Mouse (Mus musculus): ENCODE data around the gene Crebbp. TPM values are rescaled to one million over a fixed set of nuclear protein-coding genes. Genes with fewer than 3 reads are reported as not detected.

The Crebbp gene
- polyA plus RNA-seq, 1 experiment from 2014 or later = 28.6 TPM

GRCm38 (mm10) chr16:4074297-4074696, 139.5 kb downstream of the Crebbp start:
- no peak for DNase-seq (ENCODE audit: extremely low spot score, low spot score)
- Histone ChIP-seq H3K27ac (no peak overlapping the region), H3K36me3 (replicated peaks) (peaks cover 13% of the 10 kb centered on the region; the same call in 1 of the 2 replicates), H3K4me1 (peaks cover 17% of the 10 kb centered on the region), H3K9me3 (no peaks in the 10 kb centered on the region), H3K4me3 (no peak overlapping the region), H3K27me3 (ENCODE audit: poor library complexity, severe bottlenecking) (no peaks in the 10 kb centered on the region)
- WGBS = 76% methylated on average over 6 of the region's 6 CpGs

GRCm38 (mm10) chr16:4068588-4068987, 145.2 kb downstream of the Crebbp start:
- Histone ChIP-seq H3K36me3 (replicated peaks) (peaks cover 61% of the 10 kb centered on the region), H3K9me3 (no peaks in the 10 kb centered on the region), H3K27me3 (ENCODE audit: poor library complexity, severe bottlenecking) (no peaks in the 10 kb centered on the region), H3K4me3 (no peak overlapping the region), H3K27ac (no peak overlapping the region), H3K4me1 (no peaks in the 10 kb centered on the region)
- 65% methylated on average over 8 of the region's 8 CpGs for WGBS
- DNase-seq (ENCODE audit: extremely low spot score, low spot score) = peak; percentile 25

- no peak overlapping the region for H3K4me3 ChIP-seq
- H3K9me3 ChIP-seq = no peaks in the 10 kb centered on the region
- WGBS = 96% methylated on average over 4 of the region's 4 CpGs
- no peak overlapping the region for H3K27ac ChIP-seq
- H3K27me3 ChIP-seq (ENCODE audit: poor library complexity, severe bottlenecking) = no peaks in the 10 kb centered on the region
- H3K4me1 ChIP-seq = no peaks in the 10 kb centered on the region
- DNase-seq (ENCODE audit: extremely low spot score, low spot score) = no peak
- peaks cover 88% of the 10 kb centered on the region for H3K36me3 ChIP-seq (replicated peaks)
These were observed 148.9 kb downstream of the Crebbp start for GRCm38 (mm10) chr16:4064945-4065344.

- DNase-seq (ENCODE audit: extremely low spot score, low spot score) = no peak
- 90% methylated on average over 3 of the region's 3 CpGs for WGBS
- Histone ChIP-seq H3K9me3 (no peaks in the 10 kb centered on the region), H3K4me3 (no peak overlapping the region), H3K4me1 (no peaks in the 10 kb centered on the region), H3K27me3 (ENCODE audit: poor library complexity, severe bottlenecking) (no peaks in the 10 kb centered on the region), H3K36me3 (replicated peaks) (peaks cover 94% of the 10 kb centered on the region), H3K27ac (no peak overlapping the region)
These were observed 160.0 kb downstream of the Crebbp start for GRCm38 (mm10) chr16:4053811-4054210.

- Histone ChIP-seq H3K9me3 (no peaks in the 10 kb centered on the region), H3K4me3 (no peak overlapping the region), H3K27me3 (ENCODE audit: poor library complexity, severe bottlenecking) (no peaks in the 10 kb centered on the region), H3K27ac (no peak overlapping the region), H3K36me3 (replicated peaks) (peaks cover 94% of the 10 kb centered on the region), H3K4me1 (no peaks in the 10 kb centered on the region)
- WGBS = 94% methylated on average over 4 of the region's 4 CpGs
- DNase-seq (ENCODE audit: extremely low spot score, low spot score) = no peak
These were observed 161.2 kb downstream of the Crebbp start for GRCm38 (mm10) chr16:4052601-4053000.

GRCm38 (mm10) chr16:4045524-4045923, 168.3 kb downstream of the Crebbp start:
- Histone ChIP-seq H3K4me3 (no peak overlapping the region), H3K4me1 (no peaks in the 10 kb centered on the region), H3K27me3 (ENCODE audit: poor library complexity, severe bottlenecking) (no peaks in the 10 kb centered on the region), H3K9me3 (no peaks in the 10 kb centered on the region), H3K36me3 (replicated peaks) (peaks cover 98% of the 10 kb centered on the region), H3K27ac (no peak overlapping the region)
- WGBS = 92% methylated on average over 4 of the region's 4 CpGs
- no peak for DNase-seq (ENCODE audit: extremely low spot score, low spot score)

GRCm38 (mm10) chr16:4044093-4044492, 169.7 kb downstream of the Crebbp start:
- WGBS = 92% methylated on average over 2 of the region's 2 CpGs

GRCm38 (mm10) chr16:4041646-4042045, 172.2 kb downstream of the Crebbp start:
- Histone ChIP-seq H3K4me1 (no peaks in the 10 kb centered on the region), H3K27ac (no peak overlapping the region), H3K27me3 (ENCODE audit: poor library complexity, severe bottlenecking) (no peaks in the 10 kb centered on the region), H3K4me3 (no peak overlapping the region), H3K36me3 (replicated peaks) (peaks cover 98% of the 10 kb centered on the region), H3K9me3 (no peaks in the 10 kb centered on the region)
- DNase-seq (ENCODE audit: extremely low spot score, low spot score) = no peak
- WGBS = 94% methylated on average over 4 of the region's 4 CpGs

More at GRCm38 (mm10) chr16:4044093-4044492, 169.7 kb downstream of the Crebbp start:
- Histone ChIP-seq H3K4me3 (no peak overlapping the region), H3K4me1 (no peaks in the 10 kb centered on the region), H3K27me3 (ENCODE audit: poor library complexity, severe bottlenecking) (no peaks in the 10 kb centered on the region), H3K36me3 (replicated peaks) (peaks cover 98% of the 10 kb centered on the region), H3K27ac (no peak overlapping the region), H3K9me3 (no peaks in the 10 kb centered on the region)
- DNase-seq (ENCODE audit: extremely low spot score, low spot score) = no peak

- Histone ChIP-seq H3K27me3 (ENCODE audit: poor library complexity, severe bottlenecking) (no peaks in the 10 kb centered on the region), H3K4me1 (no peaks in the 10 kb centered on the region), H3K36me3 (replicated peaks) (peaks cover 89% of the 10 kb centered on the region), H3K27ac (no peak overlapping the region), H3K4me3 (no peak overlapping the region), H3K9me3 (no peaks in the 10 kb centered on the region)
- no peak for DNase-seq (ENCODE audit: extremely low spot score, low spot score)
- 92% methylated on average over 5 of the region's 5 CpGs for WGBS
These were observed 173.6 kb downstream of the Crebbp start for GRCm38 (mm10) chr16:4040206-4040605.

- Histone ChIP-seq H3K27ac (no peak overlapping the region), H3K4me3 (no peak overlapping the region), H3K36me3 (replicated peaks) (peaks cover 69% of the 10 kb centered on the region), H3K9me3 (no peaks in the 10 kb centered on the region), H3K4me1 (no peaks in the 10 kb centered on the region), H3K27me3 (ENCODE audit: poor library complexity, severe bottlenecking) (no peaks in the 10 kb centered on the region)
- no peak for DNase-seq (ENCODE audit: extremely low spot score, low spot score)
- WGBS = 93% methylated on average over 7 of the region's 7 CpGs
These were observed 176.1 kb downstream of the Crebbp start for GRCm38 (mm10) chr16:4037690-4038089.

- no peaks in the 10 kb centered on the region for H3K9me3 ChIP-seq
- 91% methylated on average over 5 of the region's 5 CpGs for WGBS
- peaks cover 60% of the 10 kb centered on the region for H3K36me3 ChIP-seq (replicated peaks)
- H3K4me1 ChIP-seq = no peaks in the 10 kb centered on the region
- no peak within 1 kb of the TSS for H3K4me3 ChIP-seq
- H3K27me3 ChIP-seq (ENCODE audit: poor library complexity, severe bottlenecking) = no peaks in the 10 kb centered on the region
- DNase-seq (ENCODE audit: extremely low spot score, low spot score) = no peak
- no peak within 1 kb of the TSS for H3K27ac ChIP-seq
These were observed 177.0 kb downstream of the Crebbp start, which contains the start of gene Dnase1 for GRCm38 (mm10) chr16:4036807-4037206. Gene Dnase1, plus strand, starts transcription at chr16:4036942.

GRCm38 (mm10) chr16:4035575-4035974, 178.2 kb downstream of the Crebbp start:
- Histone ChIP-seq H3K27me3 (ENCODE audit: poor library complexity, severe bottlenecking) (no peaks in the 10 kb centered on the region), H3K36me3 (replicated peaks) (peaks cover 48% of the 10 kb centered on the region), H3K4me1 (0 out of 2 replicates have a peak, but pooled peaks cover 3% of the 10 kb centered on the region), H3K27ac (no peak overlapping the region), H3K4me3 (no peak overlapping the region), H3K9me3 (no peaks in the 10 kb centered on the region)
- no peak for DNase-seq (ENCODE audit: extremely low spot score, low spot score)
- WGBS = 93% methylated on average over 2 of the region's 2 CpGs

GRCm38 (mm10) chr16:4034476-4034875, 179.3 kb downstream of the Crebbp start:
- Histone ChIP-seq H3K27ac (no peak overlapping the region), H3K27me3 (ENCODE audit: poor library complexity, severe bottlenecking) (no peaks in the 10 kb centered on the region), H3K36me3 (replicated peaks) (peaks cover 37% of the 10 kb centered on the region), H3K9me3 (no peaks in the 10 kb centered on the region), H3K4me1 (0 out of 2 replicates have a peak, but pooled peaks cover 3% of the 10 kb centered on the region), H3K4me3 (no peak overlapping the region)
- no peak for DNase-seq (ENCODE audit: extremely low spot score, low spot score)
- WGBS = 89% methylated on average over 3 of the region's 3 CpGs

GRCm38 (mm10) chr16:4033971-4034370, 179.8 kb downstream of the Crebbp start:
- DNase-seq (ENCODE audit: extremely low spot score, low spot score) = no peak
- Histone ChIP-seq H3K36me3 (replicated peaks) (peaks cover 32% of the 10 kb centered on the region), H3K9me3 (no peaks in the 10 kb centered on the region), H3K27ac (no peak overlapping the region), H3K27me3 (ENCODE audit: poor library complexity, severe bottlenecking) (no peaks in the 10 kb centered on the region), H3K4me1 (0 out of 2 replicates have a peak, but pooled peaks cover 3% of the 10 kb centered on the region), H3K4me3 (no peak overlapping the region)
- 68% methylated on average over 5 of the region's 5 CpGs for WGBS
